Mouse (Mus musculus) B cell, adult (primary cell): ENCODE data around the gene Rfwd3. TPM values are rescaled to one million over a fixed set of nuclear protein-coding genes. Genes with fewer than 3 reads are reported as not detected.

ENCODE experiments used
- total RNA-seq: library from RNA; stranded (reverse); gene quantifications from 4 replicates; pipeline ENCODE4 v1.2.4, GENCODE M21; 2023; ENCODE audit not compliant: inconsistent age

Gene Rfwd3
- 31.9 to 34.1 TPM (median 33.1 TPM) in 4 replicates for total RNA-seq

DNA sequence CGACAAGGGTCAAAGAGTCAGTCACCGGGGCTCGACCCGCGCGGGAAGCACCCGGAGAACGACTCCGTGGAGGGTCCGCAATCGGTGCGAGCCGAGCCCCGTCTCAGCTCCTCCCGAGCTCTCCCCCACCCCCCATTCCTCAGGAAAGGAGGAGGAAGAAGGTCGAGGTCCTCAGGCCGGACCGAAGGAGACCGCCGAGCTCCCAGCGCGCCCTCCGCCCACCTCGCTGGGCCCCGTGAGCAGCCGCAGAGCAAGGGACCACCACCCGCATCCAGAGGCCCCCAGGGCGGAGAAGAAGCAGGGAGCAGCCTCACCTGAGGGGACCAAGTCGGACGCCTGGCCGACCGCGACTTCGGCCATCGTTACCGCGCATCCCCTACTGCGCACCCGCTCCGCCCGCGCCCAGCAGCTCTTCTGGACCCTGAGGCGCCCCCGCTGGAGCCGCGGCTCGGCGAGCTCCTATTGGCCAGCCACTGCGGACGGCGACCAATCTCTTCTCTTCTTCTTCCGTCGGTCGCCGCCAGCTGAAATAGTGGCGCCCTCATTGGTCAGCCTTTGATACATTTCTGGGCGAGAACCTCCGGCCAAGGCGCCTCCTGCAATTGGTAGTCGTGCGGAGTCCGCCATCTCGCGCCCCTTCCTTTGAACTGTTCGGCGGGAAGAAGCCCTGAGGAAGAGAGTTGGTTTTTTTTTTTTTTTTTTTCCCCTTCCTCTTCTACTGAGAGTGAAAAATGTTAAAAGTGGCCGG lies at the start of gene Rfwd3:
TSS of gene Rfwd3 (minus strand) at position 402 of the 748 bp plus-strand sequence.

DNA sequence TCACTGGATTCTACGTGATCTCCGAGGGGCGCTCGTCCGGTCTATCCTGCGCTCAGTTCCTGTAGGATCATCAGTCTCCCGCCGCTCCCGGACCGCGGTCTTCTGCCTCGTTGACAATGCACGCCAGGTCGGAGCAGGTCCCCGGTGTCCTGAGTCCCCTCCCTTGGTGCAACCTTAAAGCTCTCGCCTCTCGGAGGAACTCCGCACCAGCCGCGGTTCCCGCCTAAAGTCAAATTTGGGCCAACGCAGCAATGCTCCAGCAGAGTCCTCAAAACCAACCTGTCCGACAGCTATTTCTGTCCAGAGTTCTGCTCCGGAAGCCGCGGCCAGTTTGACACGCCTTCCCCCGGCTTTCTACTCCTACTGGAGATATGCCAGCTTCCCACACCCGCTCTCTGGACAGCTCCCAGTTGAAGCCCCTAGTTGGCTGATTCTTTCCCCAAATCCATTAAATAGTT lies 37.9 kb upstream of the Rfwd3 start, which contains the start of gene Mlkl:
TSS of gene Mlkl (minus strand) at position 288 of the 458 bp plus-strand sequence.

DNA sequence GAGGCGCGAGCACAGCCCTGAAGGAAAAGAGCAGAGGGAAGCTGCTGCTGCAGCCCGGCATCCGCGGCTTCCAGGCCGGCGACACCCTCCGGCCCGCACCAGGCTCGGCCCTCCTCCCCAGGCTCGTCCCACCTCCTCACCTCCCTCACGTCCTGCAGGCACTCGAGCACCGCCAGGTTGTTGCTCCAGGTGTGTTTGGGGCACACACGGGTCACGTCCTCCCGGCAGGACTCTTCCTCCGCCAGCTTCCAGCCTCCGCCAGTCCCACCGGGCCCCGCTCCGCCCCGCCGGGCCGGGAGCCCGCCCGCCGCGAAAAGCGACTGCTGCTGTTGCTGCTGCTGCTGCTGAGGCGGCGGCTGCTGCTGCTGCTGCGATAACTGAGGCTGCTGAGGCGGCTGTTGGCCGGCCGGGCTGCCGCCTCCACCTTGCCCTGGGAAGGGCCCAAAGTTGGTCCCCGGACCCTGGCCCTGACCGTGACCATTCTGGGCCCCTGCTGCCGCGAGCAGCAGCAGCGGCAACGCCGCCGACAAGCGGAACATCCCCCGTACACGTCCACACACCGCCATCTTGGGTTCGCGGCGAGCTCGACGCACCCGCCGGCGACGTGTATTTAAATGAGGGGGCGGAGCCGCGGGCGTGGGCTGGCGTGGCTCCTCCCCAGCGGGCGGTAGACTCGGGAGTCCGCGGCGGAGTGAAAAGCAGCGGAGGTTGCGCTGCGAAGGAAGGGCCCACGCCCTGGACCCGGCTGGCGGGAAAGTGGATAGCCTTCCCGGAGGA lies 41.2 kb downstream of the Rfwd3 start, which contains the start of gene Glg1:
TSS of gene Glg1 (minus strand) at position 586 of the 777 bp plus-strand sequence.

Other genes with a start within 250 kb of the Rfwd3 start
- gene Exosc6, start 243.9 kb downstream of the Rfwd3 start, total RNA-seq: 4.5 to 16.8 TPM (median 6.8 TPM) in 4 replicates
- gene Clec18a, start 207.8 kb downstream of the Rfwd3 start, total RNA-seq: not detected in 4 replicates
- gene Pdpr, start 205.6 kb downstream of the Rfwd3 start, total RNA-seq: 20.4 to 24.2 TPM (median 22.6 TPM) in 4 replicates
- gene Glg1, start 41.0 kb downstream of the Rfwd3 start, total RNA-seq: 66.3 to 71.1 TPM (median 70.2 TPM) in 4 replicates
- gene Mlkl, start 38.0 kb upstream of the Rfwd3 start, total RNA-seq: 0.38 to 2.3 TPM (median 1.7 TPM) in 4 replicates
- not detected in 4 replicates for gene Fa2h, start 93.6 kb upstream of the Rfwd3 start, total RNA-seq
- gene Wdr59, start 221.9 kb upstream of the Rfwd3 start, total RNA-seq: 14.5 to 17.5 TPM (median 16.6 TPM) in 4 replicates
- gene Znrf1, start 235.9 kb upstream of the Rfwd3 start, total RNA-seq: 28.7 to 29.4 TPM (median 29.1 TPM) in 4 replicates